Mouse (Mus musculus) ES-E14 (cell line): ENCODE results near the gene Hprt. TPM values are rescaled to one million over a fixed set of nuclear protein-coding genes. Genes with fewer than 3 reads are reported as not detected.
A peak's percentile ranks its signal among the peaks of the same experiment; 100 is the strongest.
"Not testable (repeated sequence)": the region's sequence is repeated elsewhere in the genome, so short reads cannot be mapped to it uniquely, and the experiment has no call there.

Source experiments
- DNase-seq: peaks from one replicate; pipeline ENCODE4 v3.0.0-alpha.2; 2013; ENCODE audit warnings: low read depth, low spot score
- H3K27ac ChIP-seq: 2 replicates; pipeline ENCODE4 v1.5.1; 2012; ENCODE audit warnings: low read depth, mild to moderate bottlenecking, low read length, moderate library complexity, mixed read lengths; ENCODE audit not compliant: poor library complexity, insufficient read depth, severe bottlenecking
- H3K36me3 ChIP-seq: 2 replicates; pipeline ENCODE4 v1.6.1; 2012; ENCODE audit warnings: mild to moderate bottlenecking, low read length, moderate library complexity, mixed read lengths; ENCODE audit not compliant: control insufficient read depth, poor library complexity, insufficient read depth, severe bottlenecking
- H3K4me1 ChIP-seq, 2 experiments: fragments of 150-350 bp in 1 of 2; sonication (generic) in 1 of 2; 2 replicates each; pipeline ENCODE4 v1.6.1; 2012; ENCODE audit warnings: low read length in 2 of 2, mild to moderate bottlenecking in 1 of 2, mixed read lengths in 1 of 2; ENCODE audit not compliant: control insufficient read depth in 2 of 2, insufficient read depth in 2 of 2, poor library complexity in 1 of 2
- H3K4me3 ChIP-seq, 2 experiments: fragments of 150-350 bp in 1 of 2; sonication (generic) in 1 of 2; 2 replicates each; pipeline ENCODE4 v1.5.1; 2012; ENCODE audit warnings: low read length in 2 of 2, low read depth in 1 of 2, mild to moderate bottlenecking in 1 of 2, mixed read lengths in 1 of 2; ENCODE audit not compliant: insufficient read depth in 1 of 2, poor library complexity in 1 of 2, severe bottlenecking in 1 of 2
- H3K9ac ChIP-seq: 2 replicates; pipeline ENCODE4 v1.6.1; 2012; ENCODE audit warnings: low read depth, mild to moderate bottlenecking, low read length, mixed read lengths; ENCODE audit not compliant: poor library complexity, insufficient read depth, severe bottlenecking
- H3K9me3 ChIP-seq: fragments of 150-350 bp; sonication (generic); 2 replicates; pipeline ENCODE4 v1.6.1; 2012; ENCODE audit warnings: low read depth, mild to moderate bottlenecking, low read length; ENCODE audit not compliant: control insufficient read depth, insufficient read depth
- CHD2 ChIP-seq: IDR thresholded peaks from 2 replicates; pipeline ENCODE4 v1.6.1; 2014; ENCODE audit warnings: mild to moderate bottlenecking, low read depth, low read length, inconsistent platforms
- HCFC1 ChIP-seq: IDR thresholded peaks from 2 replicates; pipeline ENCODE4 v1.6.1; 2012; ENCODE audit warnings: low read length, inconsistent platforms, borderline replicate concordance; ENCODE audit not compliant: insufficient read depth
- MAFK ChIP-seq: IDR thresholded peaks from 2 replicates; pipeline ENCODE4 v1.6.1; 2014; ENCODE audit warnings: mild to moderate bottlenecking, low read depth, low read length, inconsistent platforms; ENCODE audit not compliant: insufficient read depth
- ZC3H11A ChIP-seq: IDR thresholded peaks from 2 replicates; pipeline ENCODE4 v1.6.1; 2012; ENCODE audit warnings: low read depth, mild to moderate bottlenecking, inconsistent platforms, low read length, borderline replicate concordance
- ZNF384 ChIP-seq: IDR thresholded peaks from 2 replicates; pipeline ENCODE4 v1.6.1; 2012; ENCODE audit warnings: low read depth, low read length, inconsistent platforms
- in situ Hi-C, 2 experiments: fragments of 600-800 bp; cut with MboI; formaldehyde crosslinking; loops; one replicate each; pipeline ENCODE4 v1.15.1; 2025; ENCODE audit warnings: low sequenced_read_pairs in 2 of 2, inconsistent platforms in 1 of 2; ENCODE audit not compliant: unreplicated experiment in 2 of 2
- total RNA-seq: library from RNA; depleted of rRNA; stranded (reverse); fragments of 300-350 nt; gene quantifications from 2 replicates; pipeline ENCODE4 v1.2.3, GENCODE M21; 2012

Gene Hprt
- total RNA-seq, 1 experiment = 1.6 TPM

- no peak overlapping the region for H3K9ac ChIP-seq
- no peak overlapping the region for H3K27ac ChIP-seq
- no peak for DNase-seq
- H3K9me3 ChIP-seq = no peaks in the 10 kb centered on the region
- H3K4me1 ChIP-seq = no peaks in the 10 kb centered on the region
- TF ChIP-seq MAFK = no peak
- no peak for TF ChIP-seq CHD2
- TF ChIP-seq ZNF384 = no peak
- TF ChIP-seq ZC3H11A = no peak
- no peak for TF ChIP-seq HCFC1
- no peak overlapping the region for H3K4me3 ChIP-seq
- in situ Hi-C loops = no loop called here
- H3K36me3 ChIP-seq = no peaks in the 10 kb centered on the region
Measured at GRCm38 (mm10) chrX:52981378-52981777, 6.6 kb upstream of the Hprt start.

GRCm38 (mm10) chrX:52994726-52995125, 6.8 kb downstream of the Hprt start:
- H3K4me3 ChIP-seq, H3K36me3 ChIP-seq, DNase-seq, H3K9ac ChIP-seq, H3K27ac ChIP-seq, H3K4me1 ChIP-seq, H3K9me3 ChIP-seq, in situ Hi-C loops: not testable (repeated sequence)

GRCm38 (mm10) chrX:53004887-53005286, 16.9 kb downstream of the Hprt start:
- H3K9ac ChIP-seq, H3K4me1 ChIP-seq, H3K9me3 ChIP-seq, H3K4me3 ChIP-seq, DNase-seq, in situ Hi-C loops, H3K27ac ChIP-seq, H3K36me3 ChIP-seq: not testable (repeated sequence)

- no peaks in the 10 kb centered on the region for H3K36me3 ChIP-seq
- H3K4me1 ChIP-seq = no peaks in the 10 kb centered on the region
- TF ChIP-seq CHD2 (no peak), ZC3H11A (peak; percentile 24; the same call in 1 of the 2 replicates)
- in situ Hi-C loops = no loop called here
- no peaks in the 10 kb centered on the region for H3K9me3 ChIP-seq
- no peak overlapping the region for H3K9ac ChIP-seq
- peak; percentile 50 for DNase-seq
- H3K4me3 ChIP-seq = no peak overlapping the region
- H3K27ac ChIP-seq = no peak overlapping the region
Measured at GRCm38 (mm10) chrX:53006062-53006461, 18.1 kb downstream of the Hprt start.

- Histone ChIP-seq H3K4me1 (no peaks in the 10 kb centered on the region), H3K4me3 (no peak overlapping the region), H3K36me3 (no peaks in the 10 kb centered on the region), H3K27ac (no peak overlapping the region), H3K9me3 (no peaks in the 10 kb centered on the region), H3K9ac (no peak overlapping the region)
- no peak for DNase-seq
- TF ChIP-seq CHD2 (no peak), HCFC1 (no peak), ZNF384 (no peak), MAFK (no peak), ZC3H11A (no peak)
- in situ Hi-C loops = no loop called here
Measured at GRCm38 (mm10) chrX:53015549-53015948, 27.6 kb downstream of the Hprt start.
